Mouse (Mus musculus) spleen, adult 2 months (tissue): ENCODE results near the gene Zc3h13.

Experiments
- CTCF ChIP-seq: fragments of 200-500 bp; IDR thresholded peaks from 2 replicates; pipeline ENCODE4 v1.5.1; 2011; ENCODE audit warnings: mild to moderate bottlenecking, inconsistent platforms; ENCODE audit not compliant: insufficient read depth, insufficient read length, insufficient replicate concordance; ENCODE audit errors: extremely low read depth
- POLR2A ChIP-seq: fragments of 200-500 bp; IDR thresholded peaks from 2 replicates; pipeline ENCODE4 v1.6.1; 2011; ENCODE audit warnings: low read depth, low read length, inconsistent platforms

DNA sequence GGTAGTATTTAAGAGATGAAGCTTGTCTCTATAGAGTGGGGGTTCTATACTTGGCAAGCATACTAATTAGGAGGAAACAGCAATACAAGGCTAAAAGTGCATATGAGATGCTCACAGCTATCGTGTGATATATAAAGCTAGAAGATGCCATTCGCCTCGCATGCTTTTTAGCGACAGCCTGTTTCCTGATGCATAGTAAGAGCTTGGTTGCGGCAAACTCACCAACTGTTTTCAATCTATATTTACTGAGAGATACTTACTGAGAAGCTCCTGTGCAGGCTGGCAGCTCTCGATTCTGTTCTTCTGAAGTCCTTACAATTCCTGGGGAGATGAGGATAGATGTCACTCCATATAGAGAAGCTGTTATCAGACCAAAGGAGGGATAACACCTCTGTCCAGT, 4.5 kb upstream of the Zc3h13 start:
- TF ChIP-seq CTCF (no peak), POLR2A (no peak)
